Mouse (Mus musculus) cortical plate, adult 2 months (tissue): ENCODE data around the gene 1810010D01Rik. TPM values are rescaled to one million over a fixed set of nuclear protein-coding genes. Genes with fewer than 3 reads are reported as not detected.

Source experiments
- H3K27ac ChIP-seq: fragments of 200-500 bp; 2 replicates; pipeline ENCODE4 v1.5.1; 2012; ENCODE audit warnings: low read length, control low read depth, inconsistent platforms; ENCODE audit not compliant: insufficient read depth
- H3K4me1 ChIP-seq: fragments of 200-500 bp; 2 replicates; pipeline ENCODE4 v1.6.1; 2011; ENCODE audit warnings: low read length; ENCODE audit not compliant: control insufficient read depth, insufficient read depth
- H3K4me3 ChIP-seq: fragments of 200-500 bp; 2 replicates; pipeline ENCODE4 v1.5.1; 2011; ENCODE audit warnings: mild to moderate bottlenecking, low read length, control low read depth; ENCODE audit not compliant: insufficient read depth
- CTCF ChIP-seq: fragments of 200-500 bp; IDR thresholded peaks from 2 replicates; pipeline ENCODE4 v1.5.1; 2011; ENCODE audit warnings: mild to moderate bottlenecking, control low read depth, low read length; ENCODE audit not compliant: insufficient read depth; ENCODE audit errors: extremely low read depth
- POLR2A ChIP-seq: fragments of 200-500 bp; IDR thresholded peaks from 2 replicates; pipeline ENCODE4 v1.6.1; 2011; ENCODE audit warnings: mild to moderate bottlenecking, low read length, control low read depth; ENCODE audit not compliant: insufficient read depth; ENCODE audit errors: extremely low read depth
- polyA plus RNA-seq: library from polyadenylated mRNA; depleted of rRNA; stranded (reverse); fragments of >200 nt; gene quantifications from 2 replicates; pipeline ENCODE4 v1.2.3, GENCODE M21; 2012; rRNA removed

1810010D01Rik gene
- polyA plus RNA-seq, result 2.8 and 2.9 TPM in 2 replicates

- TF ChIP-seq POLR2A (no peak), CTCF (no peak)
- H3K4me3 ChIP-seq, result no peak within 1 kb of the TSS
- H3K27ac ChIP-seq, result no peak within 1 kb of the TSS
- H3K4me1 ChIP-seq, result peaks cover 5% of the 10 kb centered on the region; the same call in 1 of the 2 replicates
Measured at GRCm38 (mm10) chr7:145208006-145208405, at the start of gene 1810010D01Rik. 1810010D01Rik (minus strand) TSS chr7:145208119.

GRCm38 (mm10) chr7:145256092-145256491 lies 48.2 kb upstream of the 1810010D01Rik start:
- no peak for TF ChIP-seq CTCF
- TF ChIP-seq POLR2A, result no peak
- no peaks in the 10 kb centered on the region for H3K4me1 ChIP-seq

GRCm38 (mm10) chr7:145253986-145254630 lies 46.2 kb upstream of the 1810010D01Rik start:
- Histone ChIP-seq H3K27ac (no peak overlapping the region), H3K4me1 (no peaks in the 10 kb centered on the region), H3K4me3 (no peak overlapping the region)
- no peak for TF ChIP-seq POLR2A
- TF ChIP-seq CTCF, result no peak

More at GRCm38 (mm10) chr7:145256092-145256491, 48.2 kb upstream of the 1810010D01Rik start:
- no peak overlapping the region for H3K27ac ChIP-seq
- no peak overlapping the region for H3K4me3 ChIP-seq

- TF ChIP-seq CTCF (peak; percentile 82), POLR2A (no peak)
- no peaks in the 10 kb centered on the region for H3K4me1 ChIP-seq
- no peak overlapping the region for H3K27ac ChIP-seq
- H3K4me3 ChIP-seq, result no peak overlapping the region
Measured at GRCm38 (mm10) chr7:145252715-145253476, 45.0 kb upstream of the 1810010D01Rik start.

GRCm38 (mm10) chr7:145250225-145250624 lies 42.3 kb upstream of the 1810010D01Rik start:
- Histone ChIP-seq H3K4me3 (no peak overlapping the region), H3K4me1 (no peaks in the 10 kb centered on the region), H3K27ac (no peak overlapping the region)
- TF ChIP-seq POLR2A (no peak), CTCF (no peak)

GRCm38 (mm10) chr7:145248911-145249310 lies 41.0 kb upstream of the 1810010D01Rik start:
- H3K4me1 ChIP-seq, result no peaks in the 10 kb centered on the region
- TF ChIP-seq POLR2A, result no peak
- TF ChIP-seq CTCF, result no peak
- H3K27ac ChIP-seq, result no peak overlapping the region
- no peak overlapping the region for H3K4me3 ChIP-seq

- no peak overlapping the region for H3K27ac ChIP-seq
- no peaks in the 10 kb centered on the region for H3K4me1 ChIP-seq
- TF ChIP-seq CTCF (peak; percentile 99), POLR2A (no peak)
- no peak overlapping the region for H3K4me3 ChIP-seq
Measured at GRCm38 (mm10) chr7:145242851-145243712, 35.2 kb upstream of the 1810010D01Rik start.

GRCm38 (mm10) chr7:145242028-145242427 lies 34.1 kb upstream of the 1810010D01Rik start:
- Histone ChIP-seq H3K4me3 (no peak overlapping the region), H3K27ac (no peak overlapping the region), H3K4me1 (no peaks in the 10 kb centered on the region)
- TF ChIP-seq POLR2A (no peak), CTCF (no peak)

- TF ChIP-seq CTCF (no peak), POLR2A (no peak)
- Histone ChIP-seq H3K4me1 (no peaks in the 10 kb centered on the region), H3K27ac (no peak overlapping the region), H3K4me3 (no peak overlapping the region)
Measured at GRCm38 (mm10) chr7:145240929-145241328, 33.0 kb upstream of the 1810010D01Rik start.
